Mouse (Mus musculus): ENCODE measurements around the gene Idh1. TPM values are rescaled to one million over a fixed set of nuclear protein-coding genes. Genes with fewer than 3 reads are reported as not detected.

Gene Idh1
- polyA plus RNA-seq, 1 experiment from 2014 or later = 510 TPM

- H3K27ac ChIP-seq (ENCODE audit: low read depth, low read length) = no peak overlapping the region
- H3K4me1 ChIP-seq (ENCODE audit: control insufficient read depth, insufficient read depth, low read length) = no peaks in the 10 kb centered on the region
- no peak overlapping the region for H3K9ac ChIP-seq (replicated peaks; ENCODE audit: low read depth, low read length)
- H3K36me3 ChIP-seq (ENCODE audit: control insufficient read depth, insufficient read depth, low read length) = peaks cover 19% of the 10 kb centered on the region
- H3K4me3 ChIP-seq (ENCODE audit: low read depth, low read length) = no peak overlapping the region
- H3K27me3 ChIP-seq (ENCODE audit: control insufficient read depth, insufficient read depth, low read length) = no peaks in the 10 kb centered on the region
- no peaks in the 10 kb centered on the region for H3K9me3 ChIP-seq (ENCODE audit: control insufficient read depth, low read length)
- no peak for ATAC-seq (ENCODE audit: low read depth)
- H3K4me2 ChIP-seq (ENCODE audit: low read depth, low read length) = no peak overlapping the region
- WGBS = 100% methylated on average over 2 of the region's 2 CpGs
Measured at GRCm38 (mm10) chr1:65198861-65199260, 12.6 kb upstream of the Idh1 start.

GRCm38 (mm10) chr1:65198425-65198824, 12.1 kb upstream of the Idh1 start:
- no peak for ATAC-seq (ENCODE audit: low read depth)
- Histone ChIP-seq H3K4me2 (ENCODE audit: low read depth, low read length) (no peak overlapping the region), H3K4me1 (ENCODE audit: control insufficient read depth, insufficient read depth, low read length) (no peaks in the 10 kb centered on the region), H3K36me3 (ENCODE audit: control insufficient read depth, insufficient read depth, low read length) (peaks cover 19% of the 10 kb centered on the region), H3K27ac (ENCODE audit: low read depth, low read length) (no peak overlapping the region), H3K9ac (replicated peaks; ENCODE audit: low read depth, low read length) (no peak overlapping the region), H3K27me3 (ENCODE audit: control insufficient read depth, insufficient read depth, low read length) (no peaks in the 10 kb centered on the region), H3K4me3 (ENCODE audit: low read depth, low read length) (no peak overlapping the region), H3K9me3 (ENCODE audit: control insufficient read depth, low read length) (no peaks in the 10 kb centered on the region)
- WGBS = 89% methylated on average over 2 of the region's 2 CpGs

- ATAC-seq (ENCODE audit: low read depth) = no peak
- H3K36me3 ChIP-seq (ENCODE audit: control insufficient read depth, insufficient read depth, low read length) = peaks cover 29% of the 10 kb centered on the region
- H3K4me3 ChIP-seq (ENCODE audit: low read depth, low read length) = no peak overlapping the region
- no peak overlapping the region for H3K9ac ChIP-seq (replicated peaks; ENCODE audit: low read depth, low read length)
- H3K4me1 ChIP-seq (ENCODE audit: control insufficient read depth, insufficient read depth, low read length) = 0 out of 2 replicates have a peak, but pooled peaks cover 3% of the 10 kb centered on the region
- H3K27me3 ChIP-seq (ENCODE audit: control insufficient read depth, insufficient read depth, low read length) = no peaks in the 10 kb centered on the region
- H3K9me3 ChIP-seq (ENCODE audit: control insufficient read depth, low read length) = no peaks in the 10 kb centered on the region
- no peak overlapping the region for H3K27ac ChIP-seq (ENCODE audit: low read depth, low read length)
- no peak overlapping the region for H3K4me2 ChIP-seq (ENCODE audit: low read depth, low read length)
- 95% methylated on average over 2 of the region's 2 CpGs for WGBS
Measured at GRCm38 (mm10) chr1:65193226-65193625, 6.9 kb upstream of the Idh1 start.

GRCm38 (mm10) chr1:65190172-65190571, 3.9 kb upstream of the Idh1 start:
- 81% methylated on average over 4 of the region's 4 CpGs for WGBS

GRCm38 (mm10) chr1:65187074-65187430, 752 bp upstream of the Idh1 start:
- peak overlapping the region; percentile 86 for H3K9ac ChIP-seq (replicated peaks; ENCODE audit: low read depth, low read length)
- H3K27ac ChIP-seq (ENCODE audit: low read depth, low read length) = peak overlapping the region; percentile 84
- 0 out of 2 replicates have a peak, but pooled peaks cover 3% of the 10 kb centered on the region for H3K36me3 ChIP-seq (ENCODE audit: control insufficient read depth, insufficient read depth, low read length)
- no peak for ATAC-seq (ENCODE audit: low read depth)
- H3K4me1 ChIP-seq (ENCODE audit: control insufficient read depth, insufficient read depth, low read length) = peaks cover 12% of the 10 kb centered on the region
- 0% methylated on average over 6 of the region's 6 CpGs for WGBS
- H3K9me3 ChIP-seq (ENCODE audit: control insufficient read depth, low read length) = no peaks in the 10 kb centered on the region
- peak overlapping the region; percentile 63 for H3K4me2 ChIP-seq (ENCODE audit: low read depth, low read length)
- H3K27me3 ChIP-seq (ENCODE audit: control insufficient read depth, insufficient read depth, low read length) = no peaks in the 10 kb centered on the region
- peak overlapping the region; percentile 88 for H3K4me3 ChIP-seq (ENCODE audit: low read depth, low read length)

More at GRCm38 (mm10) chr1:65190172-65190571, 3.9 kb upstream of the Idh1 start:
- peaks cover 12% of the 10 kb centered on the region for H3K4me1 ChIP-seq (ENCODE audit: control insufficient read depth, insufficient read depth, low read length)
- no peak overlapping the region for H3K9ac ChIP-seq (replicated peaks; ENCODE audit: low read depth, low read length)
- H3K4me2 ChIP-seq (ENCODE audit: low read depth, low read length) = no peak overlapping the region
- no peaks in the 10 kb centered on the region for H3K9me3 ChIP-seq (ENCODE audit: control insufficient read depth, low read length)
- H3K27me3 ChIP-seq (ENCODE audit: control insufficient read depth, insufficient read depth, low read length) = no peaks in the 10 kb centered on the region
- 0 out of 2 replicates have a peak, but pooled peaks cover 12% of the 10 kb centered on the region for H3K36me3 ChIP-seq (ENCODE audit: control insufficient read depth, insufficient read depth, low read length)
- no peak overlapping the region for H3K4me3 ChIP-seq (ENCODE audit: low read depth, low read length)
- H3K27ac ChIP-seq (ENCODE audit: low read depth, low read length) = no peak overlapping the region
- ATAC-seq (ENCODE audit: low read depth) = no peak

- Histone ChIP-seq H3K27me3 (ENCODE audit: control insufficient read depth, insufficient read depth, low read length) (no peaks in the 10 kb centered on the region), H3K4me2 (ENCODE audit: low read depth, low read length) (peak overlapping the region; percentile 63), H3K27ac (ENCODE audit: low read depth, low read length) (peak overlapping the region; percentile 76; the same call in 1 of the 2 replicates), H3K4me3 (ENCODE audit: low read depth, low read length) (peak overlapping the region; percentile 88), H3K4me1 (ENCODE audit: control insufficient read depth, insufficient read depth, low read length) (peaks cover 12% of the 10 kb centered on the region), H3K9ac (replicated peaks; ENCODE audit: low read depth, low read length) (peak overlapping the region; percentile 59), H3K36me3 (ENCODE audit: control insufficient read depth, insufficient read depth, low read length) (no peaks in the 10 kb centered on the region), H3K9me3 (ENCODE audit: control insufficient read depth, low read length) (no peaks in the 10 kb centered on the region)
- WGBS = 31% methylated on average over 12 of the region's 12 CpGs
- no peak for ATAC-seq (ENCODE audit: low read depth)
Measured at GRCm38 (mm10) chr1:65185524-65186205, 635 bp downstream of the Idh1 start.

GRCm38 (mm10) chr1:65185011-65185410, 1.3 kb downstream of the Idh1 start:
- Histone ChIP-seq H3K4me2 (ENCODE audit: low read depth, low read length) (no peak overlapping the region), H3K36me3 (ENCODE audit: control insufficient read depth, insufficient read depth, low read length) (no peaks in the 10 kb centered on the region), H3K27ac (ENCODE audit: low read depth, low read length) (no peak overlapping the region), H3K4me3 (ENCODE audit: low read depth, low read length) (no peak overlapping the region), H3K9ac (replicated peaks; ENCODE audit: low read depth, low read length) (no peak overlapping the region), H3K27me3 (ENCODE audit: control insufficient read depth, insufficient read depth, low read length) (no peaks in the 10 kb centered on the region), H3K4me1 (ENCODE audit: control insufficient read depth, insufficient read depth, low read length) (peaks cover 12% of the 10 kb centered on the region), H3K9me3 (ENCODE audit: control insufficient read depth, low read length) (no peaks in the 10 kb centered on the region)
- WGBS = 91% methylated on average over 8 of the region's 8 CpGs
- no peak for ATAC-seq (ENCODE audit: low read depth)

- no peak overlapping the region for H3K4me3 ChIP-seq (ENCODE audit: low read depth, low read length)
- peaks cover 12% of the 10 kb centered on the region for H3K4me1 ChIP-seq (ENCODE audit: control insufficient read depth, insufficient read depth, low read length)
- no peak overlapping the region for H3K9ac ChIP-seq (replicated peaks; ENCODE audit: low read depth, low read length)
- H3K9me3 ChIP-seq (ENCODE audit: control insufficient read depth, low read length) = no peaks in the 10 kb centered on the region
- H3K36me3 ChIP-seq (ENCODE audit: control insufficient read depth, insufficient read depth, low read length) = no peaks in the 10 kb centered on the region
- ATAC-seq (ENCODE audit: low read depth) = no peak
- H3K4me2 ChIP-seq (ENCODE audit: low read depth, low read length) = no peak overlapping the region
- H3K27ac ChIP-seq (ENCODE audit: low read depth, low read length) = no peak overlapping the region
- 89% methylated on average over 2 of the region's 2 CpGs for WGBS
- no peaks in the 10 kb centered on the region for H3K27me3 ChIP-seq (ENCODE audit: control insufficient read depth, insufficient read depth, low read length)
Measured at GRCm38 (mm10) chr1:65183994-65184393, 2.3 kb downstream of the Idh1 start.

- Histone ChIP-seq H3K4me3 (ENCODE audit: low read depth, low read length) (no peak overlapping the region), H3K4me2 (ENCODE audit: low read depth, low read length) (no peak overlapping the region), H3K4me1 (ENCODE audit: control insufficient read depth, insufficient read depth, low read length) (peaks cover 15% of the 10 kb centered on the region), H3K27ac (ENCODE audit: low read depth, low read length) (no peak overlapping the region), H3K27me3 (ENCODE audit: control insufficient read depth, insufficient read depth, low read length) (peaks cover 3% of the 10 kb centered on the region; the same call in 1 of the 2 replicates), H3K36me3 (ENCODE audit: control insufficient read depth, insufficient read depth, low read length) (no peaks in the 10 kb centered on the region), H3K9me3 (ENCODE audit: control insufficient read depth, low read length) (no peaks in the 10 kb centered on the region), H3K9ac (replicated peaks; ENCODE audit: low read depth, low read length) (no peak overlapping the region)
- 90% methylated on average over 5 of the region's 5 CpGs for WGBS
- ATAC-seq (ENCODE audit: low read depth) = no peak
Measured at GRCm38 (mm10) chr1:65181459-65181858, 4.8 kb downstream of the Idh1 start.
